Mouse (Mus musculus): ENCODE results near the gene Specc1. TPM values are rescaled to one million over a fixed set of nuclear protein-coding genes. Genes with fewer than 3 reads are reported as not detected.

Specc1 gene
- total RNA-seq, 2 experiments from 2014 or later, result 5.5 to 9.5 TPM

- intact Hi-C loops (cut with DNase I), result no loop called here
- no peak for DNase-seq
Measured at GRCm38 (mm10) chr11:61964611-61965010, 8.0 kb downstream of the Specc1 start.

DNA sequence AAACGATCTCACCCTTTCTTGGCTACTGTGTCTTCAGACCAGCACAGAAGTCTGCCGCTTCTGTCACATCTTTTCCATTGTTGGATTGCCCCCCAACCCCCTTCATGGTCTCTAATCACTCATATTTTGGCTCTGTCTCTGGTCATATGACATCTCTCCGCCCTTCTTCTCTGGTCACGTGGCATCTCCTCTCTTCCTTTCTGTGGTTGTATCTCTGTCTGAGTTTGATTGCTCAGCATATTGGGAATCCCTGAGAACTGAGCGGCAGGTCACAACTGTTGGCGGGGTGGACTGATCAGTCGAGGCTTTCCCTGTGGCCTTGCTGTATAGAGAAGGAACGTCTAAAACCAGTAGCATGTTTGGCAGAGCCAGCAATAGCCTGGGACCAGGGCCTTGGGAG is 10.5 kb downstream of the Specc1 start:
- no peak for DNase-seq
- intact Hi-C loops (cut with DNase I), result no loop called here

- DNase-seq, result no peak
Measured at GRCm38 (mm10) chr11:61968875-61969274, 12.3 kb downstream of the Specc1 start.

GRCm38 (mm10) chr11:61970901-61971300 is 14.3 kb downstream of the Specc1 start:
- no peak for DNase-seq

More at GRCm38 (mm10) chr11:61968875-61969274, 12.3 kb downstream of the Specc1 start:
- intact Hi-C loops (cut with DNase I), result no loop called here

GRCm38 (mm10) chr11:61971441-61972221 is 15.1 kb downstream of the Specc1 start:
- intact Hi-C loops (cut with DNase I), result no loop called here
- no peak for DNase-seq

More at GRCm38 (mm10) chr11:61970901-61971300, 14.3 kb downstream of the Specc1 start:
- intact Hi-C loops (cut with DNase I), result no loop called here

DNA sequence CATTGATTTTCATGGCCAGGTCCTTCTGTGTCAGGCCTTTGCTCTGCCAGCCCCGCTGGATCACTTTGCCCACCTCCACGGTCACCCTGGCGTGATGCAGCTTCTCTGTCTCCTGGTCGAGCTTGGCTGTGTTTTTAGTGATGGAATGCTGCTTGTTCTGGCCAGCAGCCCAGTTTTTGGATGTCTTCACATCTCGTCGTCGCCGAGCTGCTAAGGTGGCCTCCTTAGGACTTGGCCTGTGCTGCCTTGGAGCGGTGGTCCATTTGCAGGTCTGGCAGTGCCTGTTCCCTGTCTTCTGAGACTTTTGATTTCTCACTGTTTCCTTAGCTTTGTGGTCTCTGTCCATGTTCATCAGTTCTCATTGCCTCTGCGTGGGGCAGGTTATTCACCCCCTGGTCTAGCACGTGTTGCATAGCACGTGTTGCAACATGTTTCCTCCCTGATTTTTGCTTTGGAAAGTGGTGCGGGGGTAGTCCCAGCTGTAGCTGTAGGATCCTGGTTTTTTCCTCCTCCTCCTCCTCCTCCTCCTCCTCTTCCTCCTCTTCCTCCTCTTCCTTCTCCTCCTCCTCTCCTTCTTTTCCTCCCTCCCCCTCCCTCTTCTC is 17.6 kb downstream of the Specc1 start:
- no peak for DNase-seq
- intact Hi-C loops (cut with DNase I), result no loop called here

- intact Hi-C loops (cut with DNase I), result no loop called here
- no peak for DNase-seq
Measured at GRCm38 (mm10) chr11:61975783-61976182, 19.2 kb downstream of the Specc1 start.

DNA sequence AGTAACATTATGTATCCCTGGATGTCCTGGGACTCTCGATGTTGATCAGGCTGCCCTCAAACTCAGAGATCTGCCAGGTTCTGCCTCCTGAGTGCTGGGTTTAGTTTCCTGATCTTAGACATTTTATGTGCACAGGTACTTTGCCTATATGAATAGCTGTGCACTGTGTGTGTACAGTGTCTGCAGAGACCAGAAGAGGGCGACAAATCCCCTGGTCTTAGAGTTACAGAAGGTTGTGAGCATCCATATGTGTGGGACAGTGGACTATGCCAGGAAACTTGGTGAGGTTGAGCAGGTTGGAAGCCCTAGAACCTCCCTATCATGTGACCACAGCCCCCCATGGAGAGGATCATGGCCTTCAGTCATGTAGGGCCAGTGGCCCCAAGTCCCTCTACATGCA is 24.7 kb downstream of the Specc1 start:
- intact Hi-C loops (cut with DNase I), result no loop called here
- no peak for DNase-seq

DNA sequence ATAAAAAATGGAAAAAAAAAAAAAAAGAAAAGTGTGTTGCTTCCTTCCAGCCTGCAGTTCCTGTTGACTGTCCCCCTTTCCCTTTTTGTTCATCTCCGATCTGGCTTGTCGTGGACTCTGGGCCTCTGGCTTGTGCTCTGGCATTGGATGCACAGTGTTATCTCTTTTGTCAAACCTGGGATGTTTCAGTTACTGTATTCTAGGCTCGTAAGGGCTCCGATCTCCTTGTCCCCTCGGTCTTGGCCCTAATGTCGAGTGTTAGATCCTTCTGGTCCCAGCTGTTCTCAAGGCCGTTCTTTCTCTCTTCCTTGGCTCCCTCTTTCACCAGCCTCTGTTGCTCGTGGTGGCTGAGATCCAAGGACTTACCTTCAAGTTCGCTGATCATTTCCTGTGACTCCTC is 26.3 kb downstream of the Specc1 start:
- intact Hi-C loops (cut with DNase I), result no loop called here
- DNase-seq, result no peak

GRCm38 (mm10) chr11:61986939-61987338 is 30.4 kb downstream of the Specc1 start:
- DNase-seq, result no peak
- intact Hi-C loops (cut with DNase I), result no loop called here

- no peak for DNase-seq
- intact Hi-C loops (cut with DNase I), result no loop called here
Measured at GRCm38 (mm10) chr11:61989647-61990046, 33.1 kb downstream of the Specc1 start.

- DNase-seq, result no peak
- intact Hi-C loops (cut with DNase I), result no loop called here
Measured at GRCm38 (mm10) chr11:61991576-61991975, 35.0 kb downstream of the Specc1 start.

- intact Hi-C loops (cut with DNase I), result no loop called here
- DNase-seq, result no peak
Measured at GRCm38 (mm10) chr11:61992671-61993285, 36.2 kb downstream of the Specc1 start.

DNA sequence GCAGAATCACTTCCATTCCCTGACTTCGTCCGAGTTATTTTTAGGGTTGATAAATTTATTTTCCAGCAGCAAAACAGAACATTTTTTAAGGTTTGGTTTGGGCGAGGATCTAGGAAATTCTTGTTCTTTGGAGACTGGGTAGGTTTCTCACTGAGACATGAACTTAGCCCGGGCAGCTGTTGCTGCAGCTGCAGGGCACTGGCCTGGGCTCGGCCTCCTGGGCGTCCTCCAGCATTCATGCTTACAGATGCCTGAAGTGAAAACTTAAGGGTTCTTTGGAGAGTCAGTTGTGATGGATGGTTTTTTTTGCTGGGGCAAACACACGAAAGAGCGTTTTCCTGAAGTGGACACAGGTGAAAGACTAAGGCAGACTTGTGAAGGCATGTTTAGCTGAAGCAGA is 42.9 kb downstream of the Specc1 start:
- no peak for DNase-seq
- intact Hi-C loops (cut with DNase I), result no loop called here

- no peak for DNase-seq
- intact Hi-C loops (cut with DNase I), result no loop called here
Measured at GRCm38 (mm10) chr11:62000099-62000498, 43.5 kb downstream of the Specc1 start.

- intact Hi-C loops (cut with DNase I), result no loop called here
- DNase-seq, result no peak
Measured at GRCm38 (mm10) chr11:62001977-62002376, 45.4 kb downstream of the Specc1 start.

GRCm38 (mm10) chr11:62004881-62005240 is 48.3 kb downstream of the Specc1 start:
- no peak for DNase-seq
- intact Hi-C loops (cut with DNase I), result no loop called here

DNA sequence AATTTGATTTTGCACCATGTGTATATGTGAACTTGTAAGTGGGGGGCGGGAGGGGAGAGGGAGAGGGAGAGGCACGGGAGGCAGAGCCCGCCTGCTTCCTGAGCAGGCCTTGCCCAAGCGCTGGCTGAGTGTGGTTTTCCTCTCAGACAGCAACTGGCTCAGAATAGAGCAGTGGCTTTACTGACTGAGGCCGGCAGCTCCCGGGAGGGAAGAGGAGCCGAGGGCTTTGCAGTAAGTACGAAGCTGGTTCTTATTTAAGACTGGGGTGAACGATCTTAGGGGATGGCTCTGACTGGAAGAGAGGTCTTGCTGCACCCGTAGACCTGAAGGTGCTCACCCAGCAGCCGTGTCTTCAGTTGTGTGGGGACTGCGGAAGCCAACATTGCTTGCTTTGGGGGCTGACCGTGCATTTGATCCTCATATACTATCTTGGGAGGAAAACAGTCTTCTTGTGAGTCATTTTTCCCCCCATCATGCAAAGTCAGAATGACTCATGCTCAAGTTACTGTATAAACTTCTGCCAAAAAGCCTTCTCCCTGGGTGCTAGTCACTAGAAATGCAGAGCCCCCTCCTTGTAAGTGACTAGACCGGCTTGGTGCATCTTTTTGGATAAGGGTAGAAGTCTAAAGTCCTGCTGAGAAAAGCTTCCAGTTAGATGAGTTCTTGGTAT is 48.8 kb downstream of the Specc1 start:
- peak; percentile 43 to 53 for DNase-seq
- intact Hi-C loops (cut with DNase I), result no loop called here

- intact Hi-C loops (cut with DNase I), result no loop called here
- DNase-seq, result no peak
Measured at GRCm38 (mm10) chr11:62005911-62006260, 49.3 kb downstream of the Specc1 start.

- no peak for DNase-seq
- intact Hi-C loops (cut with DNase I), result no loop called here
Measured at GRCm38 (mm10) chr11:62006680-62007079, 50.1 kb downstream of the Specc1 start.

DNA sequence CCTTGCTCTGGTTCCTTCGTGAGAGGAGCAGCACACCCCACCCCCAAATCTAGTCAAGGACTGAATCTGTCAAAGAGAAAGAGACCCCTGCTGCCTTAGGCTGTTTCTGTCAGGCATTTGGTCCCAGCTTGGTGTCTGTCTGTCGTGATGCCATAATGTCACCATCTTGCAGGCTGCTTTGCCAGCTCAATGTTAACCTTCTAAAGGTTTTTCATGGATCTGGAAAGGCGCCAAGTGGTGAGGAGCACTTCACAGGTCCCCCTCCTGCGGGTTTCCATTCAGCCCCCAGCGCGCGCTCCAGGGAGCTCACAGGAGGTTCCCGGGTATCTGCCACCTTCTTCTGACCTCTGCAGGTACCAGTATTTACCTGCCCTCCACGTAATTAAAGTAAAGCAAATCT is 51.4 kb downstream of the Specc1 start:
- intact Hi-C loops (cut with DNase I), result no loop called here

More for the DNA sequence above, 51.4 kb downstream of the Specc1 start:
- DNase-seq, result no peak

All from heart, postnatal 36 days (tissue).